Mouse (Mus musculus): ENCODE measurements at regions not wholly inside any gene's neighbourhood (a gene's known extent, or its start where the extent isn't known, plus 50 kb on each side); places are given as distances from the start of the nearest gene placed in this dataset.
A peak's percentile ranks its signal among the peaks of the same experiment; 100 is the strongest.

DNA sequence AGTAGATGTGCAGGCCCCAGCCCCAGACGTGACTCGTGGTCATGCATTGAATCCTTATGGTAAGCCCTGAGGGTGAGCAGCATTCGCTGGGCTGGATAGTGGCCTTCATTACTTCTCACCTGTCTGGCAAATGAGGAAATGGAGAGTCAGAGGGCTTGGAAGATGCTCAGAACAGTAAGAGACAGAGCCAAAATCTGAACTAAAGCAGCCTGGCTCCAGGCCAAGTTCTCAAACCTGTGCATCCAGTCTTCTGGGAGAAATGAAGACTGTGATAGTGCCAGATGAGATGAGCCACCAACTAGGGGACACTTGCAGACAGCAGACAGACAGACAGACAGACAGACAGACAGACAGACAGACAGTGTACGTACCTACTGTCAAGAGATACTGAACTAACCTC, 137.1 kb downstream of the Wscd1 start:
- DNase-seq (ENCODE audit: low read depth) = no peak

DNA sequence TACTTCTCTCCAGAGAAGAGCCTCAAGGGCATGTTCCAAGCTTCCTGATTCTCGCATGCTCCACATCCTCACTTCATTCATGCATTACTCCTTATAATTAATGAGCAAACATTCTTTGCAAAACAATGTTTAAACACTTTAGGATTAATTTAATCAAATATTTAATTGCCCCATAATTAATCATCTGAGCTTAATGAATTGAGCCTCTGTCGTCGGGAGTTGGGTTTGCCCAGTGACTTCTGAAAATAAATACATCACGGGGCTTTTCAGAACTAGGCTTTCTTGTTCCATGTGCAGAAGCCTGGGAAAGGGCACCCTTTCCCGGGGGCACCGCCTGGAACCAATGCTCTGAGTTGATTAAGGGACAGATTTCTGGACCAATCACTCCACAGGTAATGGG, 135.1 kb downstream of the Wscd1 start:
- no peak for DNase-seq (ENCODE audit: low read depth)

GRCm38 (mm10) chr11:71881841-71882240, 132.1 kb downstream of the Wscd1 start:
- no peak for DNase-seq (ENCODE audit: low read depth)

DNA sequence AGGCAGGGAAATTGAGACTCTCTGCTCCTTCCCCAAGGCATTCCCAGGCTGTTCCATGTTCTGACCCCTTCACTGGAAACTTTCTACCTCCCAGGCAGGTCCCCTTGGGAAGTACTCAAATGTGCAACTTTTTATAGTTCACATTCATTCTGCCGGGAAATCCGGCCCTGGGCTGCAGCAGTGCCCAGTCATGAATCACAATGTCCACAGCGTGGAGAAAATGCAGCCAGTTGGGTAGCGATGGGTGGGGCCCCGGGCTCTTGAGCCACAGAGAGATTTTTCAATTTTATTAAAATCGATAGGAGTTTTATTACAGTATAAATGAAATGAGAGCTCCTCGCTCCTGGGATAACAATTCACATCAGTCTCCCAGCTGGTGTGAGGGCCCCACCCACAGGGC, 121.6 kb downstream of the Wscd1 start:
- no peak for DNase-seq (ENCODE audit: low read depth)

DNA sequence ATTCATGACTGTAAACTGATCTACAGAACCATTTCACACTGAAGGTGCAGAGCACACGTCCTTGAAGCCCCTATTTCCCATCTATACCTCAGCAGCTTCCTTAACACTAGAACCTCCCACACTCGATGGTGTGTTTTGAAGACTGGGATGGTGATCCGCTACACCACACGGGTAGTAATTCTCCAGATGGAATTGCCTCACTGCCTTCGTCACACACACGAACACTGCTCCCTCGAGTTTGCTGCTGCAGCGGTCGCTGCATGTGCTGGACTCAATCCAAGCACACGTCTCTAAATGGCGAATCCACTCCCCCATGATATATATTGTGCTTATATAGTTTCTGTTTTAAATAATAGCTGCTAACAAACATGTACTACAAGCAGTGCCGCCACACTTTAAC, 117.0 kb downstream of the Wscd1 start:
- DNase-seq (ENCODE audit: low read depth) = no peak

DNA sequence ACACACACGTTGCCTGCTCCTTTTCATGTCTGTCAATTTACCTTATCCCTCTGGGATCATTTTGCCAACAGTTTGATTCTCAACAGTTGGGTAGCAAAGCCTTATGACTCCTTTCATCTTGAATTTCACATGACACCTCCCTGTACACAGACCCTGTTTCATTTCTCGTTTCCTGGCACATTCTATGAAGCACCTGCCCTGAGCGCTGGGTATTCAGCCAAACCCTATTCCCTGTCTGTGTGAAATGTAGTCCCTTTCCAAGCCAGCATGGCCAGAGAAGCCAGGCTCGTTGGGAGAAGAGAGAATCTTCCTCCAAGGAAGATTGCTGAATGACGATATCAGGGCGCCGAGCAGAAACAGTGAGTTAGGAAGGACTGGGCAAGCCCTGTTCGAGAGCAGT, 108.2 kb downstream of the Wscd1 start:
- no peak for DNase-seq (ENCODE audit: low read depth)

DNA sequence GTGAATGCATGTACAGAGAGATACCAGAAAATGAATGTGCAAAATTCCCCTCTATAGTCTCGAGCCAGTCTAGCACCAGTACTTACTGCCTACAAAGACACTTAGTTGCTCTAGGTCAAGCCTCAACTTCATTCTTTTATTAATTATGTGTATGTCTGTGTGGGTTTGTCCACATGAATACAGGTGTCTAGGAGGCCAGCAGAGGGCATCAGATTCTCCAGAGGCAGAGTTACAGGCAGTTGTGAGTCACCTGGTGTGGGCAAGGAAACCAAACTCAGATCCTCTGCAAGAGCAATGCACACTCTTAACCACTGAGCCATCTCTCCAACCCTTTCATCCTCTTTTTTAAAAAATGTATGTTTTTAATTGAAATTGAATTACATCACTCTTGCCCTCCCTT, 105.8 kb downstream of the Wscd1 start:
- peak; percentile 46 for DNase-seq (ENCODE audit: low read depth)

- DNase-seq (ENCODE audit: low read depth) = no peak
Observed at GRCm38 (mm10) chr11:71855058-71855457, 105.3 kb downstream of the Wscd1 start.

DNA sequence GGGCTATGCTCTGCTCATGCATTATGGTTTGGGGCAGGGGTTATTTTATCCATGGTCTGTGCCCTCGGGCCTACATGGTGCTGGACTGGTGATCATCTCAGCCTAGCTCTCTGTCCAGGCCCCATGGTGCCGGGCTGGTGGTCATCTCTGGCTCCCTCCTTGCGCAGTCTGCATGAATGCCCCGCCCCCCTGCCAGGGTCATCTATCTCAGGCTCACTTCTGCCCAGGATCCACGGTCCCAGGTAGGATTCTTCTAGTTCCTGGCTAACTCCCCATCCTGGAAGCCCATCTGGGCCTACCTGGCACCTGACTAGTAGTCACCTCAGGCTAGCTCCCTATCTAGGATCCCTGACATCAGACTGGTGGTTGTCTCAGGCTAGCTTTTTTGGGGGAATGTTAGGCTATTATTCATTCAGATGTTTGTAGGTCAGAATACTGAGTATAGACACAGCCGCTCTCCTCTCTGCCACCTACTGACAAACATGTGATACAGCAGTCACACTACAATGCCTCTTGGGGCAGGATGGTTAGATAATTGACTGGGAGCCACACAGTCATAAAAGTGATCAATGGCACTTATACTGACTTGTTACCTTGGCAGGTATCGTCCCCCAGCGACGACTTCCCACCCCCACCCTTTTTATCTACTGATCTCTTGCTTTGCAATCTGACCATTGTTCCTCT, 98.1 kb downstream of the Wscd1 start:
- DNase-seq (ENCODE audit: low read depth) = peak; percentile 3

GRCm38 (mm10) chr11:71846496-71846895, 96.8 kb downstream of the Wscd1 start:
- no peak for DNase-seq (ENCODE audit: low read depth)

DNA sequence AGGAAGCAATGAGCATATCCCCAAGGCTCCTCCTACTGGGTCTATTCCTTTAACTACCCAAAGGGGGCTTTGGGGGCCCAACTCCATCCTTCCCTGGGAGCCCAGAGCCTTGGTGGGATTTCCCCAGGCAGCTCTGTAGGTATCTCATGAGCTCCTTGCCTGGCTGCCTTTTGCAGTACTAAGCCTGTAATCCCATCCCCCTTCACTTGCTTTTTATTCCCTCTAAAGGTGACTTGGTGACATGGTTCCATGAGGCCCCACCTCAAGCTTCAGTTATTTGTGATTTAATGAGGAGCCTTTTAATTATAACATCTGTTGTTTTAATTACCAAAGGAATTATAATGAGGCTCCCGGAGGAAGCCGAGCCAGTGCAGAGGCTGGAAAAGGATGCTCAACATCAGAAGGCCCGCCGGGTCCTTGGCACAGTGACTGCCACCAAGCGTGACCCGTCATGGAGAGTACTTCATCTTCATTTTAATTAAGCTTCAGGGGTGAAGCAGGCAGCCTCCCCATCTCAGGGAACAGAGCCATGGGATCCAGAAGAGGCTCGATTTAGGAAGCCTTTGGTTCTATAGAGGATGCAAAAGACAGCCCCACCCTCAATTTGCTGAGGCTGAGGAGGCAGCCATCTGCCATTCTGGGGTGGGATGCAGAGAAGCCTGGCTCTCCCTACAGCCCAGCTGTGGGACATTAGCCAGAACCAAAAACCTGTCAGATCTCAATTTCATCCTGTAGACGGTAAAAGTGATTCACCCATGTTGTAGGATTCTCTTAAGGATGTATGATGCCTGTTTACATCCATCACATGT, 91.1 kb downstream of the Wscd1 start:
- DNase-seq (ENCODE audit: low read depth) = no peak

Data from 416B (cell line).